Mouse (Mus musculus) adrenal gland, adult 8-10 months (tissue): ENCODE data around the gene Vmn2r120. TPM values are rescaled to one million over a fixed set of nuclear protein-coding genes. Genes with fewer than 3 reads are reported as not detected.
"Not testable (repeated sequence)": the region's sequence is repeated elsewhere in the genome, so short reads cannot be mapped to it uniquely, and the experiment has no call there.

Source experiments
- DNase-seq: peaks from one replicate; pipeline ENCODE4 v3.0.0; 2022
- total RNA-seq, 4 experiments: library from RNA; stranded (reverse); gene quantifications; 2 replicates each; pipeline ENCODE4 v1.2.4; 2022

Gene Vmn2r120
- not detected for total RNA-seq

- no peak for DNase-seq
Observed at GRCm38 (mm10) chr17:57545405-57545804, at the start of gene Vmn2r120. Vmn2r120 (minus strand) TSS chr17:57545505.

DNA sequence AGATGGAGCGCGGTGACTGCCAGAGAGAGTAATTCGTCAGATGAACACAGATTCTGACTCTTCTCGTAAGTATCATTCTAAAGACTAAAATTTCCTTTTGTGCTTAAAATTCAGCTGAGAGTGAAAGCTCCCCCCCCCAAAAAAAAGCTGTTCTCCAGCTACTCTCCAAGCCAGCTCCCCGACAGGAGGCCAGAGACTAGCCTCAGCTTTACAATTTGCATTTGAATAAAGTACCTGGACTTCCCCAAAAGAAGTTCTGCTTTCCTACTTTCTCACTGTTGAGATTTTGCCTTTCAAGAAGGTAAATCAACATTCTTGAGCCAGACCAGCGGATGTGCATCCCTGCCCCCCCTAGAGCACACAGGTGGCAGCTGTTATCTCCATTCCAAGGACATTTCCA is 42.0 kb upstream of the Vmn2r120 start:
- not testable (repeated sequence) for DNase-seq

GRCm38 (mm10) chr17:57574075-57574705 is 28.9 kb upstream of the Vmn2r120 start:
- no peak for DNase-seq

Other genes starting within 250 kb of the Vmn2r120 start
- 10 to 100 TPM in 2 of 4 experiments, 1 to 10 TPM in 2; 5.3 to 21.5 (median 12.7) TPM for gene Adgre1, start 186.8 kb downstream of the Vmn2r120 start, total RNA-seq
- not detected for gene Gm21834, start 196.7 kb upstream of the Vmn2r120 start, total RNA-seq
- gene Cntnap5c, start 224.1 kb upstream of the Vmn2r120 start, total RNA-seq = not detected